Mouse (Mus musculus): ENCODE results near the gene Nav2. TPM values are rescaled to one million over a fixed set of nuclear protein-coding genes. Genes with fewer than 3 reads are reported as not detected.

The Nav2 gene
- polyA plus RNA-seq, 1 experiment from 2014 or later: 2.8 TPM

DNA sequence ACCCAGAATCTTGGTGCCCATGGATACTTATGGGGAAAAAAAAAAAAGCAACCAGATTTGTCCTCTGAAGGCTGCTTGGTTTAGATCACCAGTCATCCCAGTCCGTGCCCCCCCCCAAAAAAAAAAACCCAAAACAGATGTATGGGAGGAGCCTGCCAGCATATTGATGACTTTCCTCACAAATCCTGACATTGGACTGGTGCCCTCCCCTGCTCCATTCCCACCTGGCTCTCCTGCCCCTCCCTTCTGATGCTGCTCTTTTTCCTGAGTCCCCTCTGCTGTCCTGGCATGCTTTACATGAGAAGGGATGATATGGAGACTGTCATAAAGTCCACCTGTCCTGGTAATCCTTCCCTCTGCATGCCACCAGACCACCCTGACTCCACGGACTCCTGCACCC lies 107.6 kb downstream of the Nav2 start:
- Histone ChIP-seq H3K36me3 (no peaks in the 10 kb centered on the region), H3K9me3 (replicated peaks) (no peaks in the 10 kb centered on the region), H3K9ac (no peak overlapping the region), H3K27me3 (replicated peaks) (peaks cover 6% of the 10 kb centered on the region), H3K4me2 (no peak overlapping the region), H3K4me1 (no peaks in the 10 kb centered on the region), H3K27ac (no peak overlapping the region), H3K4me3 (no peak overlapping the region)
- no peak for ATAC-seq
- WGBS (ENCODE audit: insufficient replicate concordance): 45% methylated on average over 2 of the region's 2 CpGs

- Histone ChIP-seq H3K4me1 (no peaks in the 10 kb centered on the region), H3K27ac (no peak overlapping the region), H3K4me2 (no peak overlapping the region), H3K27me3 (replicated peaks) (peaks cover 6% of the 10 kb centered on the region), H3K9ac (no peak overlapping the region), H3K36me3 (no peaks in the 10 kb centered on the region), H3K4me3 (no peak overlapping the region), H3K9me3 (replicated peaks) (no peaks in the 10 kb centered on the region)
- no peak for ATAC-seq
- 72% methylated on average over 5 of the region's 5 CpGs for WGBS (ENCODE audit: insufficient replicate concordance)
Measured at GRCm38 (mm10) chr7:49017794-49018193, 109.3 kb downstream of the Nav2 start.

- no peaks in the 10 kb centered on the region for H3K4me1 ChIP-seq
- no peak for ATAC-seq
Measured at GRCm38 (mm10) chr7:49018478-49018914, 110.0 kb downstream of the Nav2 start.

DNA sequence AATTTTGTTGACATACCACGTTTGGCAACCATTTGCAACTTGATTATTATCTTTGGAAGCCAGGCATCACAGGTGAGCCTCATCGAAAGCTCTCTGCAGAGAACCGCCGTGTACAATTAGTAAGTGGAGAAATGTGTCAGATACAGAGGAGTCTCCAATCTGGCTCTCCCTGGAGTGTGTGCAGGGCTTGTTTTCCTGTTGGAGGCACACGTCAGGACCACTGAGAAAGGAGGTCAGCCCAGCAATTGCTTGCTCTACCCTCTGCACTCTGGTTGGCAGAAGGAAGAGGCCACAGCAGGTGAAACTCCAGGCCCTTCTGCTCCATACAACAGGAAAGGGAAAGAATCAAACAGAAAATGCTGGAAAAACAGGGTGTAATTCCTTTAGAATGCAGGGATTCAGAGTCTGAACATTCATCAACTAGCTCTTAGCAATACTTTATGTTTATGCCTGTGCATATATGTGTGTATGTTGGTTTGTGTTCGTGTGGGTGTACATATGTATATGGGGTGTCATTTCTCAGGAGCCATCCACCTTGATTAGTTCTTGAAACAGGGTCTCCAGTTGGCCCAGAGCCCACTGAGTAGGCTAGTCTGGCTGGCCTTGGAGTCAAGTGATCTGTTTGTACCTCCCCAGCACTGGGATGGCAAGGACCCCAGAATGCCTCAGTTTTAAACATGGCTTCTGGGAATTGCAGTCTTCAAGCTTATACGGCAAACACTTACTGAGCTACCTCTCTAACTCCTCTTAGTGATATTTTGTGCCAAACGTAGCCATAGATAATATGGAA lies 116.7 kb downstream of the Nav2 start:
- Histone ChIP-seq H3K4me1 (no peaks in the 10 kb centered on the region), H3K4me3 (no peak overlapping the region), H3K4me2 (no peak overlapping the region), H3K27me3 (replicated peaks) (peaks cover 5% of the 10 kb centered on the region), H3K9ac (no peak overlapping the region), H3K27ac (no peak overlapping the region), H3K36me3 (no peaks in the 10 kb centered on the region), H3K9me3 (replicated peaks) (no peaks in the 10 kb centered on the region)
- 54% methylated on average over 8 of the region's 8 CpGs for WGBS (ENCODE audit: insufficient replicate concordance)
- ATAC-seq: no peak

More at GRCm38 (mm10) chr7:49018478-49018914, 110.0 kb downstream of the Nav2 start:
- Histone ChIP-seq H3K4me2 (no peak overlapping the region), H3K27ac (no peak overlapping the region), H3K4me3 (no peak overlapping the region), H3K9me3 (replicated peaks) (no peaks in the 10 kb centered on the region), H3K9ac (no peak overlapping the region), H3K36me3 (no peaks in the 10 kb centered on the region), H3K27me3 (replicated peaks) (peaks cover 8% of the 10 kb centered on the region)
- 57% methylated on average over 7 of the region's 7 CpGs for WGBS (ENCODE audit: insufficient replicate concordance)

- Histone ChIP-seq H3K27me3 (replicated peaks) (0 out of 2 replicates have a peak, but pooled peaks cover 5% of the 10 kb centered on the region), H3K36me3 (no peaks in the 10 kb centered on the region), H3K9ac (no peak overlapping the region), H3K4me1 (no peaks in the 10 kb centered on the region), H3K4me3 (no peak overlapping the region), H3K4me2 (no peak overlapping the region), H3K27ac (no peak overlapping the region), H3K9me3 (replicated peaks) (no peaks in the 10 kb centered on the region)
- no peak for ATAC-seq
- 64% methylated on average over 3 of the region's 3 CpGs for WGBS (ENCODE audit: insufficient replicate concordance)
Measured at GRCm38 (mm10) chr7:49025991-49026390, 117.5 kb downstream of the Nav2 start.

- Histone ChIP-seq H3K4me2 (no peak overlapping the region), H3K9me3 (replicated peaks) (no peaks in the 10 kb centered on the region)
- 54% methylated on average over 5 of the region's 5 CpGs for WGBS (ENCODE audit: insufficient replicate concordance)
Measured at GRCm38 (mm10) chr7:49026466-49026865, 118.0 kb downstream of the Nav2 start.

GRCm38 (mm10) chr7:49029282-49030012 lies 120.9 kb downstream of the Nav2 start:
- no peak overlapping the region for H3K4me2 ChIP-seq
- H3K27ac ChIP-seq: no peak overlapping the region
- no peaks in the 10 kb centered on the region for H3K9me3 ChIP-seq (replicated peaks)
- no peak overlapping the region for H3K9ac ChIP-seq
- H3K36me3 ChIP-seq: no peaks in the 10 kb centered on the region
- ATAC-seq: no peak
- H3K27me3 ChIP-seq (replicated peaks): 0 out of 2 replicates have a peak, but pooled peaks cover 3% of the 10 kb centered on the region
- WGBS (ENCODE audit: insufficient replicate concordance): 46% methylated on average over 10 of the region's 10 CpGs
- no peaks in the 10 kb centered on the region for H3K4me1 ChIP-seq
- H3K4me3 ChIP-seq: no peak overlapping the region

More at GRCm38 (mm10) chr7:49026466-49026865, 118.0 kb downstream of the Nav2 start:
- ATAC-seq: no peak
- H3K4me1 ChIP-seq: no peaks in the 10 kb centered on the region
- no peak overlapping the region for H3K4me3 ChIP-seq
- H3K36me3 ChIP-seq: no peaks in the 10 kb centered on the region
- no peak overlapping the region for H3K27ac ChIP-seq
- 0 out of 2 replicates have a peak, but pooled peaks cover 5% of the 10 kb centered on the region for H3K27me3 ChIP-seq (replicated peaks)
- no peak overlapping the region for H3K9ac ChIP-seq

- no peak for ATAC-seq
- no peak overlapping the region for H3K9ac ChIP-seq
- 65% methylated on average over 4 of the region's 4 CpGs for WGBS (ENCODE audit: insufficient replicate concordance)
- no peaks in the 10 kb centered on the region for H3K36me3 ChIP-seq
- H3K4me2 ChIP-seq: no peak overlapping the region
- H3K27me3 ChIP-seq (replicated peaks): 0 out of 2 replicates have a peak, but pooled peaks cover 7% of the 10 kb centered on the region
- no peaks in the 10 kb centered on the region for H3K9me3 ChIP-seq (replicated peaks)
- H3K27ac ChIP-seq: no peak overlapping the region
- H3K4me3 ChIP-seq: no peak overlapping the region
- no peaks in the 10 kb centered on the region for H3K4me1 ChIP-seq
Measured at GRCm38 (mm10) chr7:49032216-49032615, 123.7 kb downstream of the Nav2 start.

DNA sequence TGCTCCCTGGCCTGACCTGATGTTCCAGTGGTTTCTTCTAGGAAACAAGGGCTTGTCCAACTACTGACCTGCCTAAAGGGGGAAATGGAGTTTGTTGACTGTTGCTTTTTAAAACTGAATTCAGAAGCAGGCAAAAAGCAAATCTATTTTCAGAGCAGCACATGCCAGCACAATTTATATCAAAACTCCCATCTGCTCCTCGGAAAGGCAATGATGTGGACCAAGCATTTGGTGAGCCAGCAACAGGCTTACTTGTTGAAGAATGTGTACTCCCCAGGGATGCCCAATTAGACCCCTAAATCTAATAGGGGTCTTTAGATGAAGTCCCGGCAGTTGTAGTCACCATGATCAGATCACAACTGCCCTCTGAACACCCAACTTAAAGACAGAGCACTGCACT lies 125.7 kb downstream of the Nav2 start:
- Histone ChIP-seq H3K9ac (no peak overlapping the region), H3K27me3 (replicated peaks) (0 out of 2 replicates have a peak, but pooled peaks cover 6% of the 10 kb centered on the region), H3K36me3 (no peaks in the 10 kb centered on the region), H3K9me3 (replicated peaks) (no peaks in the 10 kb centered on the region), H3K4me1 (no peaks in the 10 kb centered on the region), H3K4me2 (no peak overlapping the region), H3K27ac (no peak overlapping the region), H3K4me3 (no peak overlapping the region)
- no peak for ATAC-seq
- WGBS (ENCODE audit: insufficient replicate concordance): 66% methylated on average over 2 of the region's 2 CpGs

DNA sequence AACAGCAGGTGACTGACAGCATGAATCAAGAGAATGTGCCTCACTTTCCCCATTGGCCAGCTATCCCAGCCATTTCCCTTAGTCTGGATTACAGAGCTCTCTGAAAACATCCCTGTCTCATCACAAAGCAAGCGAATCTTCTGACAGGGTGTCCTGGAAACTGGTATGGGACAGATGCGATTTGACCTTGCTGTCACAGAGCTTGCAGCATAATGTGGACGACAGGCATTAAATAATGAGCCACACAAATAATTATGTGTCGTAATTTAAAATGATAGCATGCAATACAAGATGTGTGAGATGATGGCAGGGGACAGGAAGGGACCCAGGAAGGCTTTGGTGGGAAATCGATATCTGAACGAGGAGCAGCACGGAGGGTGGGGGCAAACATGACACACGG lies 131.6 kb downstream of the Nav2 start:
- Histone ChIP-seq H3K27ac (no peak overlapping the region), H3K27me3 (replicated peaks) (0 out of 2 replicates have a peak, but pooled peaks cover 2% of the 10 kb centered on the region), H3K4me3 (no peak overlapping the region), H3K36me3 (no peaks in the 10 kb centered on the region), H3K4me1 (no peaks in the 10 kb centered on the region), H3K9me3 (replicated peaks) (no peaks in the 10 kb centered on the region), H3K4me2 (no peak overlapping the region), H3K9ac (no peak overlapping the region)
- WGBS (ENCODE audit: insufficient replicate concordance): 60% methylated on average over 8 of the region's 8 CpGs
- ATAC-seq: no peak

- 49% methylated on average over 4 of the region's 4 CpGs for WGBS (ENCODE audit: insufficient replicate concordance)
- H3K27ac ChIP-seq: no peak overlapping the region
- no peaks in the 10 kb centered on the region for H3K9me3 ChIP-seq (replicated peaks)
- H3K36me3 ChIP-seq: no peaks in the 10 kb centered on the region
- no peak overlapping the region for H3K4me3 ChIP-seq
- no peaks in the 10 kb centered on the region for H3K4me1 ChIP-seq
- no peak overlapping the region for H3K4me2 ChIP-seq
- 0 out of 2 replicates have a peak, but pooled peaks cover 2% of the 10 kb centered on the region for H3K27me3 ChIP-seq (replicated peaks)
- H3K9ac ChIP-seq: no peak overlapping the region
- no peak for ATAC-seq
Measured at GRCm38 (mm10) chr7:49041334-49042070, 133.0 kb downstream of the Nav2 start.

All from liver, embryonic 12.5 days (tissue).